Mouse (Mus musculus) MEL (cell line): ENCODE data around the gene Gm20481. TPM values are rescaled to one million over a fixed set of nuclear protein-coding genes. Genes with fewer than 3 reads are reported as not detected.
"Not testable (repeated sequence)": the region's sequence is repeated elsewhere in the genome, so short reads cannot be mapped to it uniquely, and the experiment has no call there.

Experiments used
- DNase-seq: peaks from one replicate; pipeline ENCODE4 v3.0.0; 2011; ENCODE audit warnings: low read depth, low spot score
- H3K27ac ChIP-seq: 2 replicates; pipeline ENCODE4 v1.5.1; 2012; ENCODE audit warnings: low read depth, mild to moderate bottlenecking, control low read depth, low read length, moderate library complexity; ENCODE audit not compliant: control insufficient read depth
- H3K27me3 ChIP-seq, 2 experiments: fragments of 150-350 bp in 1 of 2; sonication (generic) in 1 of 2; 2 replicates each; pipeline ENCODE4 v1.6.1; 2012; ENCODE audit warnings: low read length in 2 of 2, mild to moderate bottlenecking in 2 of 2, improper control_type of control experiment in 1 of 2, moderate library complexity in 1 of 2; ENCODE audit not compliant: insufficient read depth in 2 of 2, control insufficient read depth in 1 of 2
- H3K36me3 ChIP-seq, 2 experiments: 2 replicates each; pipeline ENCODE4 v1.6.1; 2012 to 2014; ENCODE audit warnings: low read length in 2 of 2, improper control_type of control experiment in 1 of 2, inconsistent platforms in 1 of 2, mild to moderate bottlenecking in 1 of 2; ENCODE audit not compliant: insufficient read depth in 2 of 2, control insufficient read depth in 1 of 2
- H3K4me1 ChIP-seq, 2 experiments: fragments of 150-350 bp in 1 of 2; sonication (generic) in 1 of 2; 2 replicates each; pipeline ENCODE4 v1.6.1; 2012; ENCODE audit warnings: low read length in 2 of 2, improper control_type of control experiment in 1 of 2, mild to moderate bottlenecking in 1 of 2; ENCODE audit not compliant: insufficient read depth in 2 of 2, control insufficient read depth in 1 of 2
- H3K4me3 ChIP-seq, 2 experiments: fragments of 150-350 bp in 1 of 2; sonication (generic) in 1 of 2; 2 replicates each; pipeline ENCODE4 v1.5.1; 2012; ENCODE audit warnings: low read depth in 2 of 2, low read length in 2 of 2, mild to moderate bottlenecking in 2 of 2, moderate library complexity in 2 of 2, control low read depth in 1 of 2, improper control_type of control experiment in 1 of 2; ENCODE audit not compliant: control insufficient read depth in 1 of 2, insufficient read depth in 1 of 2
- H3K79me2 ChIP-seq: 2 replicates; pipeline ENCODE4 v1.6.1; 2012; ENCODE audit warnings: mild to moderate bottlenecking, low read length, moderate library complexity; ENCODE audit not compliant: control insufficient read depth, poor library complexity, insufficient read depth
- H3K9ac ChIP-seq: 2 replicates; pipeline ENCODE4 v1.6.1; 2012; ENCODE audit warnings: low read depth, mild to moderate bottlenecking, control low read depth, low read length, moderate library complexity; ENCODE audit not compliant: control insufficient read depth, poor library complexity, severe bottlenecking
- H3K9me3 ChIP-seq: fragments of 150-350 bp; sonication (generic); replicated peaks from 2 replicates; pipeline ENCODE4 v1.6.1; 2012; ENCODE audit warnings: mild to moderate bottlenecking, low read length, improper control_type of control experiment, moderate library complexity; ENCODE audit not compliant: insufficient read depth
- BHLHE40 ChIP-seq: IDR thresholded peaks from 2 replicates; pipeline ENCODE4 v1.6.1; 2012; ENCODE audit warnings: low read depth, mild to moderate bottlenecking, inconsistent platforms, low read length, improper control_type of control experiment, borderline replicate concordance
- CHD1 ChIP-seq: IDR thresholded peaks from 2 replicates; pipeline ENCODE4 v1.6.1; 2012; ENCODE audit warnings: low read depth, mild to moderate bottlenecking, inconsistent platforms, low read length, improper control_type of control experiment
- ELF1 ChIP-seq: IDR thresholded peaks from 2 replicates; pipeline ENCODE4 v1.6.1; 2014; ENCODE audit warnings: low read depth, mild to moderate bottlenecking, inconsistent platforms, low read length, improper control_type of control experiment, moderate library complexity
- EP300 ChIP-seq, 2 experiments: IDR thresholded peaks; 2 replicates each; pipeline ENCODE4 v1.6.1; 2011; ENCODE audit warnings: improper control_type of control experiment in 2 of 2, low read length in 2 of 2, low read depth in 1 of 2, mild to moderate bottlenecking in 1 of 2
- ETS1 ChIP-seq: IDR thresholded peaks from 2 replicates; pipeline ENCODE4 v1.6.1; 2012; ENCODE audit warnings: low read depth, mild to moderate bottlenecking, inconsistent platforms, low read length, improper control_type of control experiment, moderate library complexity
- GATA1 ChIP-seq: IDR thresholded peaks from 2 replicates; pipeline ENCODE4 v1.6.1; 2011; ENCODE audit warnings: low read depth, low read length, improper control_type of control experiment
- MXI1 ChIP-seq: IDR thresholded peaks from 2 replicates; pipeline ENCODE4 v1.6.1; 2011; ENCODE audit warnings: mild to moderate bottlenecking, low read depth, low read length, improper control_type of control experiment
- NELFE ChIP-seq: IDR thresholded peaks from 2 replicates; pipeline ENCODE4 v1.6.1; 2011; ENCODE audit warnings: low read depth, low read length, improper control_type of control experiment
- POLR2A ChIP-seq, 2 experiments: IDR thresholded peaks; 2 replicates each; pipeline ENCODE4 v1.6.1; 2011 to 2012; ENCODE audit warnings: low read length in 2 of 2, mild to moderate bottlenecking in 2 of 2, control low read depth in 1 of 2, improper control_type of control experiment in 1 of 2, low read depth in 1 of 2, moderate library complexity in 1 of 2; ENCODE audit not compliant: control insufficient read depth in 1 of 2, insufficient read depth in 1 of 2, poor library complexity in 1 of 2
- POLR2AphosphoS2 ChIP-seq: IDR thresholded peaks from 2 replicates; pipeline ENCODE4 v1.6.1; 2011; ENCODE audit warnings: low read length, improper control_type of control experiment
- SIN3A ChIP-seq: IDR thresholded peaks from 2 replicates; pipeline ENCODE4 v1.6.1; 2012; ENCODE audit warnings: low read length, improper control_type of control experiment, inconsistent platforms
- TAL1 ChIP-seq: IDR thresholded peaks from 2 replicates; pipeline ENCODE4 v1.6.1; 2012; ENCODE audit warnings: mild to moderate bottlenecking, inconsistent platforms, low read length, moderate library complexity, mixed read lengths
- TBP ChIP-seq: IDR thresholded peaks from 2 replicates; pipeline ENCODE4 v1.8.0; 2011; ENCODE audit warnings: low read depth, low read length, improper control_type of control experiment
- USF1 ChIP-seq: IDR thresholded peaks from 2 replicates; pipeline ENCODE4 v1.6.1; 2014; ENCODE audit warnings: low read depth, mild to moderate bottlenecking, inconsistent platforms, low read length, improper control_type of control experiment, moderate library complexity
- ZMIZ1 ChIP-seq: IDR thresholded peaks from 2 replicates; pipeline ENCODE4 v1.6.1; 2012; ENCODE audit warnings: low read depth, mild to moderate bottlenecking, inconsistent platforms, low read length, improper control_type of control experiment, moderate library complexity
- polyA plus RNA-seq, 2 experiments: library from polyadenylated mRNA; stranded (reverse) in 1 of 2; unstranded in 1 of 2; fragments of >175 nt in 1 of 2; fragments of >200 nt in 1 of 2; gene quantifications; 2 replicates each; pipeline versions ENCODE4 v1.2.1 to v1.2.4; 2012; ENCODE audit warnings: low replicate concordance in 2 of 2, low read depth in 1 of 2; ENCODE audit not compliant: insufficient read length in 2 of 2, insufficient read depth in 1 of 2, missing spikeins in 1 of 2
- total RNA-seq: library from RNA; depleted of rRNA; stranded (reverse); fragments of 300-350 nt; gene quantifications from 2 replicates; pipeline ENCODE4 v1.2.3, GENCODE M21; 2012

Gene Gm20481
- total and polyA plus RNA-seq, 3 experiments: not detected

DNA sequence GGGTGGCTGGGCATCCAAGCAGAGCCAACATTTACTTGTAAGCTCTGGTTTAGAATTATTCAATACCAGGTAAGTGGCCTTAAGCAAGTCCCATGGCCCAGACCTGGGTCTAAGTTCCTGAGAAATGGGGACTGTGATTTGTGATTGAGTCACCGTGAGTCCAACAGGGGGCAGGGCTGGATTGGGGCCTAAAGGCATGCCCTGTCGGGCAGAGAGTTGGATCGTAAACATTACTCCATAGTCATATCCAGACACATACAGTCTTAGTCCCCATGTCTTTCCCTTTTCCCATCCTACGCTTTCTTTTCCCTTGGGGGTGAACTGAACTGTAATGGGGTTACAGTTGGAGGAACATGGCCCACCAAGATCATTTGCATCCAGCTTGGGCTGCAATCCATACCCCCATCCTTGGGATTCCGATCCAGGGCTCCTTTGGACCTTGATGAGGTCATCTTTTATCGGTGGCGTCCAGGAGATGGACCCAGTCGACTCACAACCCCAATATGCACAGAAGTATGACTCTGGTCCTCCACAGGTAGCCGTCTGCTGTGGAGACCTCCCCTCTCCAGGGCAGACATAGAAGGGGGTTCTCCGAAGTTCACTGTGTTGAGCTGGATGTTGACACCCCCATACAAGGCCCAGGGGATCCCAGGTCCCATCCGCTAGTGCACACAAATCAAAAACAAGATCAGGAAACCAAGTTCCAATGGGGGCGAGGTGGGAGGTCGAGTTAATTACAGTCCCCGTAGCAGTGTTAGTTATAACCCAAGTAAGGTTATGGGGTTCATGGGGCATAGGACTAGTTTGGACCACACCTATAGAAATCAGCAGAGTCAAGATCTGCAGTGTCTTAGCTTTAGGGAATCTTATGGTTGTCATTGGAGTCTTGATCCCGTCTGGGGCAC is 29.1 kb downstream of the Gm20481 start:
- Histone ChIP-seq H3K79me2 (peaks cover 63% of the 10 kb centered on the region), H3K27ac (peak overlapping the region; percentile 99), H3K4me3 (peak overlapping the region; percentile 70 to 86), H3K9me3 (no peaks in the 10 kb centered on the region), H3K4me1 (peaks cover 0 to 4% of the 10 kb centered on the region in 2 experiments; a peak in 1 of 4 replicates), H3K27me3 (no peaks in the 10 kb centered on the region), H3K36me3 (peaks cover 0 to 5% of the 10 kb centered on the region in 2 experiments; a peak in 3 of 4 replicates), H3K9ac (peak overlapping the region; percentile 98)
- TF ChIP-seq POLR2A (IDR thresholded peaks at IDR 0.05; ENCODE audit: control insufficient read depth in 1 of 2, insufficient read depth in 1 of 2, low read depth in 1 of 2, low read length in 2 of 2, poor library complexity in 1 of 2): peak; percentile 16 to 56; a peak in 2 of 4 replicates
- no peak; the same call in none of the 2 replicates for TF ChIP-seq CHD1
- no peak for TF ChIP-seq ELF1
- no peak for TF ChIP-seq BHLHE40
- TF ChIP-seq ETS1: 0 out of 2 replicates have a peak, but pooled peaks have one; percentile 4
- peak; percentile 47 for DNase-seq

- peaks cover 75% of the 10 kb centered on the region for H3K79me2 ChIP-seq
- not testable (repeated sequence) for H3K36me3 ChIP-seq
- peak; percentile 76 for DNase-seq
Measured at GRCm38 (mm10) chr17:34999871-35000716, 30.4 kb downstream of the Gm20481 start.

More at GRCm38 (mm10) chr17:34999871-35000716, 30.4 kb downstream of the Gm20481 start:
- H3K9ac ChIP-seq: peak overlapping the region; percentile 100
- not testable (repeated sequence) for H3K4me1 ChIP-seq, H3K9me3 ChIP-seq, H3K27me3 ChIP-seq
- H3K27ac ChIP-seq: peak overlapping the region; percentile 99
- peak overlapping the region; percentile 70 to 89 for H3K4me3 ChIP-seq
- TF ChIP-seq TAL1 (peak; percentile 60), POLR2AphosphoS2 (peak; percentile 77; the same call in 1 of the 2 replicates), BHLHE40 (peak; percentile 38; the same call in 1 of the 2 replicates), POLR2A (IDR thresholded peaks at IDR 0.05; ENCODE audit: control insufficient read depth in 1 of 2, insufficient read depth in 1 of 2, low read depth in 1 of 2, low read length in 2 of 2, poor library complexity in 1 of 2) (peak; percentile 77 to 85), NELFE (peak; percentile 82), MXI1 (peak; percentile 30; the same call in 1 of the 2 replicates), TBP (peak; percentile 84), GATA1 (0 out of 2 replicates have a peak, but pooled peaks have one; percentile 2), EP300 (IDR thresholded peaks at IDR 0.05; ENCODE audit: low read depth in 1 of 2, low read length in 2 of 2) (peak in 1 of 2 experiments; percentile 40; a peak in 2 of 4 replicates), ETS1 (peak; percentile 42; the same call in 1 of the 2 replicates), SIN3A (peak; percentile 45; the same call in 1 of the 2 replicates), ZMIZ1 (peak; percentile 99), USF1 (peak; percentile 77)
